Mouse (Mus musculus) adrenal gland, postnatal 14 days (tissue): ENCODE results near the gene Pramel1. TPM values are rescaled to one million over a fixed set of nuclear protein-coding genes. Genes with fewer than 3 reads are reported as not detected.

Source experiments
- total RNA-seq: library from RNA; stranded (reverse); gene quantifications from 2 replicates; pipeline ENCODE4 v1.2.3, GENCODE M21; 2021

Pramel1 gene
- total RNA-seq, 1 experiment from 2014 or later = not detected

Other genes with a start within 250 kb of the Pramel1 start
- gene Prdm2, start 181.4 kb upstream of the Pramel1 start, total RNA-seq = 25.8 and 27.6 TPM in 2 replicates
- 5.9 and 8.4 TPM in 2 replicates for gene Pdpn, start 94.9 kb upstream of the Pramel1 start, total RNA-seq
- not detected in 2 replicates for gene Lrrc38, start 44.7 kb upstream of the Pramel1 start, total RNA-seq
- gene Pramef8, start 18.0 kb downstream of the Pramel1 start, total RNA-seq = 8.8 and 10.9 TPM in 2 replicates
- not detected in 2 replicates for gene Oog4, start 55.9 kb downstream of the Pramel1 start, total RNA-seq
- not detected in 2 replicates for gene Gm13043, start 116.9 kb downstream of the Pramel1 start, total RNA-seq
- gene Gm13040, start 141.5 kb downstream of the Pramel1 start, total RNA-seq = not detected in 2 replicates
- gene BC080695, start 157.3 kb downstream of the Pramel1 start, total RNA-seq = not detected in 2 replicates
- gene Gm13057, start 157.3 kb downstream of the Pramel1 start, total RNA-seq = not detected in 2 replicates
- not detected in 2 replicates for gene Gm13083, start 220.6 kb downstream of the Pramel1 start, total RNA-seq